Comparison of ENCODE assay signal across 9 mouse cellular contexts in the genomic region with DNA sequence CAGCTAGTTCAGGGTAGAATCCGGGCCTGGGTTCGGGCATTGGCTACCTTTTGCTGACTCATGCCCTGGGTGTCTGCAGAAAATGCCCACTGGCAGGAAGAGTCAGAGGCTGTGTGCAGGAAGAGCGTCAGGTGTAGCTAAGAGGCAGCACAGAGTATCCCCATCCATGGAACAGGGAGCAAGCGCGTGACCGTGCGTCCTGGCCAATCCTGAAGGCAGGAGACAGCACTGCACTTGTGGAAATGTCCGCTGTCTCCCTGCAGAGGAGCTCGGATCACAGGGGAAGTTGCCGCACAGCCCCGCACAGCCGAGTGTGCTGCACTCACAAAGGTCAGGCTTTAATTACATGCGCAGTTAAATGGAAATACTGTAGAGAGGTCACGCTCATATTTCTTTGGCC.
DNase-seq lines count a peak whose midpoint lies in the region; ATAC-seq and TF ChIP-seq lines count a peak whose summit lies in the region.
"Had no signal": no experiment of that assay in that cellular context is flagged by ENCODE, and none has a peak within 500 bp of the region (broad histone marks: within the 10 kb centered on the region; RNA-seq: fewer than 3 reads in every experiment).

No protein-coding gene starts in this region.

- ATAC-seq in intestine, embryonic 15.5 days = no peak
- ATAC-seq in intestine, embryonic 16.5 days = no peak
- ATAC-seq in embryonic facial prominence, embryonic 13.5 days (ENCODE audit: insufficient number of reproducible peaks, insufficient read depth, low FRiP score, low TSS enrichment, low read depth) = no peak
- no peak for ATAC-seq in hindbrain, embryonic 11.5 days (ENCODE audit: low FRiP score)
- peak; percentile 33; the same call in 1 of the 2 replicates for ATAC-seq in megakaryocyte, adult 5-6 weeks (ENCODE audit: poor library complexity, severe bottlenecking)
- ATAC-seq in erythroid progenitor cell, adult 5-6 weeks (replicated peaks; ENCODE audit: low FRiP score, poor library complexity, severe bottlenecking) = no peak

- H3K27me3 ChIP-seq in intestine, embryonic 15.5 days (replicated peaks) = no peaks in the 10 kb centered on the region
- H3K27me3 ChIP-seq in intestine, embryonic 16.5 days (replicated peaks; ENCODE audit: control insufficient read depth, insufficient read depth, low read length) = 0 out of 2 replicates have a peak, but pooled peaks cover 2% of the 10 kb centered on the region
- peaks cover 44% of the 10 kb centered on the region for H3K27me3 ChIP-seq in embryonic facial prominence, embryonic 13.5 days
- H3K27me3 ChIP-seq in hindbrain, embryonic 11.5 days (ENCODE audit: control insufficient read depth, insufficient read depth, low read length) = no peaks in the 10 kb centered on the region; the same call in none of the 2 replicates
- no peaks in the 10 kb centered on the region for H3K27me3 ChIP-seq in cerebellum, adult 2 months (ENCODE audit: control insufficient read depth, insufficient read depth, low read length)

- no peaks in the 10 kb centered on the region for H3K9me3 ChIP-seq in intestine, embryonic 15.5 days
- no peaks in the 10 kb centered on the region for H3K9me3 ChIP-seq in intestine, embryonic 16.5 days (ENCODE audit: control insufficient read depth, low read length)
- no peaks in the 10 kb centered on the region for H3K9me3 ChIP-seq in embryonic facial prominence, embryonic 13.5 days
- H3K9me3 ChIP-seq in hindbrain, embryonic 11.5 days (ENCODE audit: control insufficient read depth, low read length) = no peaks in the 10 kb centered on the region
- H3K9me3 ChIP-seq: G1E had no signal

- WGBS in intestine, embryonic 15.5 days = 33% methylated on average over 14 of the region's 14 CpGs
- WGBS in intestine, embryonic 16.5 days = 41% methylated on average over 14 of the region's 14 CpGs
- 22% methylated on average over 14 of the region's 14 CpGs for WGBS in embryonic facial prominence, embryonic 13.5 days
- 23% methylated on average over 14 of the region's 14 CpGs for WGBS in hindbrain, embryonic 11.5 days
- WGBS in cerebellum, adult 2 months = 73% methylated on average over 14 of the region's 14 CpGs

- DNase-seq in hindbrain, embryonic 11.5 days (ENCODE audit: low spot score) = peak; percentile 37
- no peak for DNase-seq in thymus, postnatal 36 days
- no peak for DNase-seq in cerebellum, adult 2 months

- TF ChIP-seq POLR2A in cerebellum, adult 2 months (IDR thresholded peaks at IDR 0.05; ENCODE audit: borderline replicate concordance, insufficient read depth, low read length) = no peak

- H3K4me1 ChIP-seq in intestine, embryonic 15.5 days (replicated peaks) = 0 out of 2 replicates have a peak, but pooled peaks cover 5% of the 10 kb centered on the region
- peaks cover 5% of the 10 kb centered on the region; the same call in 1 of the 2 replicates for H3K4me1 ChIP-seq in intestine, embryonic 16.5 days (ENCODE audit: control insufficient read depth, insufficient read depth, low read length)
- peaks cover 31% of the 10 kb centered on the region for H3K4me1 ChIP-seq in embryonic facial prominence, embryonic 13.5 days
- peaks cover 11% of the 10 kb centered on the region for H3K4me1 ChIP-seq in hindbrain, embryonic 11.5 days (replicated peaks; ENCODE audit: control insufficient read depth, insufficient read depth, low read length)
- peaks cover 13% of the 10 kb centered on the region for H3K4me1 ChIP-seq in cerebellum, adult 2 months (ENCODE audit: control insufficient read depth, insufficient read depth, low read length)

- no peaks in the 10 kb centered on the region for H3K36me3 ChIP-seq in intestine, embryonic 15.5 days
- H3K36me3 ChIP-seq in intestine, embryonic 16.5 days (ENCODE audit: control insufficient read depth, insufficient read depth, low read length) = no peaks in the 10 kb centered on the region
- H3K36me3 ChIP-seq in embryonic facial prominence, embryonic 13.5 days = no peaks in the 10 kb centered on the region
- H3K36me3 ChIP-seq in hindbrain, embryonic 11.5 days (ENCODE audit: control insufficient read depth, insufficient read depth, low read length) = no peaks in the 10 kb centered on the region

- H3K9ac ChIP-seq in intestine, embryonic 15.5 days = no peak overlapping the region
- no peak overlapping the region for H3K9ac ChIP-seq in intestine, embryonic 16.5 days (ENCODE audit: low read depth, low read length)
- H3K9ac ChIP-seq in embryonic facial prominence, embryonic 13.5 days = no peak overlapping the region
- 0 out of 2 replicates have a peak overlapping the region, but pooled peaks have one; percentile 12 for H3K9ac ChIP-seq in hindbrain, embryonic 11.5 days (ENCODE audit: low read depth, low read length)

- H3K4me2 ChIP-seq in intestine, embryonic 15.5 days (replicated peaks) = 0 out of 2 replicates have a peak overlapping the region, but pooled peaks have one; percentile 11
- H3K4me2 ChIP-seq in intestine, embryonic 16.5 days (ENCODE audit: low read depth, low read length) = no peak overlapping the region
- H3K4me2 ChIP-seq in embryonic facial prominence, embryonic 13.5 days = peak overlapping the region; percentile 22; the same call in 1 of the 2 replicates
- H3K4me2 ChIP-seq in hindbrain, embryonic 11.5 days (replicated peaks; ENCODE audit: low read depth, low read length) = no peak overlapping the region

- TF ChIP-seq CTCF in cerebellum, adult 2 months (IDR thresholded peaks at IDR 0.05; ENCODE audit: borderline replicate concordance, insufficient read depth, low read depth, low read length) = no peak

- no peak overlapping the region for H3K4me3 ChIP-seq in intestine, embryonic 15.5 days (replicated peaks)
- no peak overlapping the region for H3K4me3 ChIP-seq in intestine, embryonic 16.5 days (ENCODE audit: low read length)
- H3K4me3 ChIP-seq in embryonic facial prominence, embryonic 13.5 days = no peak overlapping the region
- no peak overlapping the region for H3K4me3 ChIP-seq in hindbrain, embryonic 11.5 days (ENCODE audit: low read depth, low read length)
- no peak overlapping the region for H3K4me3 ChIP-seq in cerebellum, adult 2 months (replicated peaks; ENCODE audit: insufficient read depth, low read depth, low read length)

- no peak overlapping the region for H3K27ac ChIP-seq in intestine, embryonic 15.5 days
- no peak overlapping the region for H3K27ac ChIP-seq in intestine, embryonic 16.5 days (ENCODE audit: low read length)
- H3K27ac ChIP-seq in embryonic facial prominence, embryonic 13.5 days = no peak overlapping the region
- H3K27ac ChIP-seq in hindbrain, embryonic 11.5 days (ENCODE audit: low read depth, low read length) = no peak overlapping the region
- no peak overlapping the region for H3K27ac ChIP-seq in cerebellum, adult 2 months (ENCODE audit: insufficient read depth, low read length)

Comparison
In these comparisons a context has a peak if more than half of its experiments do, and no peak if none do; other contexts are left out.
1. H3K4me2 ChIP-seq: peak in intestine, embryonic 15.5 days (single experiment) and embryonic facial prominence, embryonic 13.5 days (single experiment); none in intestine, embryonic 16.5 days (single experiment) and hindbrain, embryonic 11.5 days (single experiment).